Mouse (Mus musculus): ENCODE results near the gene St3gal5.

St3gal5 gene

GRCm38 (mm10) chr6:72171391-72171790 lies 74.0 kb downstream of the St3gal5 start:
- no peak for DNase-seq

GRCm38 (mm10) chr6:72173350-72173749 lies 76.0 kb downstream of the St3gal5 start:
- no peak for DNase-seq

- no peak for DNase-seq
Measured at GRCm38 (mm10) chr6:72175419-72175818, 78.0 kb downstream of the St3gal5 start.

GRCm38 (mm10) chr6:72176004-72176403 lies 78.6 kb downstream of the St3gal5 start:
- DNase-seq, result no peak

GRCm38 (mm10) chr6:72177417-72177816 lies 80.0 kb downstream of the St3gal5 start:
- no peak for DNase-seq

GRCm38 (mm10) chr6:72179006-72179405 lies 81.6 kb downstream of the St3gal5 start:
- DNase-seq, result no peak

GRCm38 (mm10) chr6:72179562-72180502 lies 82.4 kb downstream of the St3gal5 start:
- DNase-seq, result no peak

GRCm38 (mm10) chr6:72184576-72184975 lies 87.2 kb downstream of the St3gal5 start:
- DNase-seq, result no peak

- peak; percentile 92 for DNase-seq
Measured at GRCm38 (mm10) chr6:72185893-72186490, 88.6 kb downstream of the St3gal5 start.

GRCm38 (mm10) chr6:72186809-72187208 lies 89.4 kb downstream of the St3gal5 start:
- no peak for DNase-seq

- DNase-seq, result peak; percentile 26
Measured at GRCm38 (mm10) chr6:72189061-72189863, 91.9 kb downstream of the St3gal5 start.

- no peak for DNase-seq
Measured at GRCm38 (mm10) chr6:72190120-72190519, 92.7 kb downstream of the St3gal5 start.

GRCm38 (mm10) chr6:72190577-72190976 lies 93.2 kb downstream of the St3gal5 start:
- DNase-seq, result peak; percentile 38

- no peak for DNase-seq
Measured at GRCm38 (mm10) chr6:72196660-72197059, 99.3 kb downstream of the St3gal5 start.

GRCm38 (mm10) chr6:72197515-72197914 lies 100.1 kb downstream of the St3gal5 start:
- no peak for DNase-seq

- no peak for DNase-seq
Measured at GRCm38 (mm10) chr6:72200595-72201256, 103.3 kb downstream of the St3gal5 start.

GRCm38 (mm10) chr6:72202732-72203131 lies 105.3 kb downstream of the St3gal5 start:
- no peak for DNase-seq

GRCm38 (mm10) chr6:72203279-72203678 lies 105.9 kb downstream of the St3gal5 start:
- DNase-seq, result no peak

All from thymus, postnatal 4 days (tissue).